Mouse (Mus musculus): ENCODE measurements around the gene Sox30.

DNA sequence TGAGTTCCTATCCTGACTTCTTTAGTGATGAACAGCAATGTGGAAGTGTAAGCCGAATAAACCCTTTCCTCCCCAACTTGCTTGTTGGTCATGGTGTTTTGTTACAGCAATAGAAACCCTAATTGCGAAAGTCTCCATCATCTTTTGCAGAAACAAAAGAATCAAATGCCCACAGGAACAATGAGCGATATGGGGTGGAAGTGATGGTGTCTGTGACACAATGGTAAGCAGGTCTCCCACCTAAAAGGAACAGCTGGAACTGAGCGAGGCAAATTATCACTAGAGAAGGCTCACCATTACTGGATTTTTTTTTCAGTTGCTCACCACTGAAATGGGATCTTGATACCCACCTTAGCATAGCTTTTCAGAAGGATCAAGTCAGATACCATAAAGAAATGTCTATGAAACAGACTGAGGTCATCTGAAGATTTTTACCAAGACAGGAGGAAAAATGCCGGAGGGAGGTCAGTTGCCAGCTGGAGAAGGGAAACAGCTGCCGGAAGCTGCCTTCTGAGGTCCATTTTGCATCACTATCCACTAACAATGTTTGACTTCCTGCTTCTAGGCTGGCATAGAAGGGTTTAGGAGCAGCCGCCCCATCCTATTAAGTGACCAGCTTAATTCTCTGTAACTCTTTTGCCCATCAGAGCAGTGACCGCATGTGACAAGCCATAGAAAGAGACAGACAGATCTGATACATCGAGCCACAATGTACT is 60.9 kb downstream of the Sox30 start:
- TF ChIP-seq CHD2 (IDR thresholded peaks at IDR 0.05; ENCODE audit: low read depth, low read length), result no peak
- no peak for TF ChIP-seq HCFC1 (IDR thresholded peaks at IDR 0.05; ENCODE audit: borderline replicate concordance, insufficient read depth, low read length)
- no peak for TF ChIP-seq ZNF384 (IDR thresholded peaks at IDR 0.05; ENCODE audit: low read depth, low read length)

Measured in ES-E14 (cell line).